Mouse (Mus musculus): ENCODE data around the gene Lpin3.

DNA sequence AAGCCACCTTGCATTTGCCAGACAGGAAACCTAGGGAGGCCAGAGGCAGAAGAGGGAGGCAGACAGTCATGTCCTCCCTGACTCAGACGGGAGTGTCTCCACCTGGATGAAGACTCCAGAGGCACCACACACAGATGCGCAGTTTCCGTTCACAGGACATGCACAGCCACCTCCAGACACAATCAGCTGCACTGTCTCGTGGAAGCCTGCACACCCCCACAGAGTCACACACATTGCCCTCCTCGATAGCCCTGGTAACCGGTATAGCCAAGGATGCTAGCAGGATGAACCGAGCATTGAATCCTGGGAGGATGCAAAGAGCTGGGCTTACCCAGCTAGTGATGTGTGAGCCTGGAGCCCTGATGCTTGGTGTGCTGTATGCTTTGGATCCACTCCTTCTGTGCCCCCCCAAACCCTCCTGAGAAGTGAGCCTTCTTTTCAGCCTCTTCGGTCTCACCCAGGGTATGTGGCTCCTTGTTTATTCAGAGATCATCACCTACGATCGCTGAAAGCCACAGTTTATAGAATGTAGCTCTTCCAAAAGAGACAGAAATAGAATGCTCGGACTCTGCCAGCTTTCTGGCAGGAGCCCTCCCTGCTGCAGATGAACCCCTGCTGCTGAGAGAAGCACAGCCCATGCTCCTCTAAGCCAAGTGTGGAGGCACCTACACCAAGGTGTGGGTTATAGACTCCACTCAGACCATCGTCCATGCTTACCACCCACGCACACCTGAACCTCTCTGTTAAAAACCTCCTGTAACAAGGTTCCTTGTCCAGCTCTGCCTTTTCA lies 35.5 kb downstream of the Lpin3 start:
- TF ChIP-seq POLR2A (IDR thresholded peaks at IDR 0.05; ENCODE audit: control insufficient read depth, extremely low read depth, insufficient read depth, low read length, poor library complexity) (no peak), CTCF (IDR thresholded peaks at IDR 0.05; ENCODE audit: borderline replicate concordance, control insufficient read depth, extremely low read depth, insufficient read depth, low read length, poor library complexity) (no peak)
